In genomic region chr16:22162066-22162511, GRCm38 (mm10) we compare ENCODE assay signal across 8 mouse cellular contexts. TPM values are rescaled to one million over a fixed set of nuclear protein-coding genes. Genes with fewer than 3 reads are reported as not detected.
DNase-seq lines count a peak whose midpoint lies in the region; ATAC-seq and TF ChIP-seq lines count a peak whose summit lies in the region.

No protein-coding gene starts in this region.

- no peaks in the 10 kb centered on the region for H3K36me3 ChIP-seq in erythroblast, embryonic 14.5 days (ENCODE audit: control insufficient read depth)
- H3K36me3 ChIP-seq in heart, postnatal 0 days (replicated peaks; ENCODE audit: control insufficient read depth, insufficient read depth, low read length) = no peaks in the 10 kb centered on the region
- no peaks in the 10 kb centered on the region for H3K36me3 ChIP-seq in liver, embryonic 15.5 days (replicated peaks)

- H3K4me1 ChIP-seq in erythroblast, embryonic 14.5 days (ENCODE audit: control insufficient read depth) = no peaks in the 10 kb centered on the region; the same call in 1 of the 2 replicates
- H3K4me1 ChIP-seq in heart, postnatal 0 days (ENCODE audit: control insufficient read depth, insufficient read depth) = 0 out of 2 replicates have a peak, but pooled peaks cover 2% of the 10 kb centered on the region
- peaks cover 3% of the 10 kb centered on the region; the same call in 1 of the 2 replicates for H3K4me1 ChIP-seq in liver, embryonic 15.5 days (replicated peaks)

- peak overlapping the region; percentile 89 for H3K27ac ChIP-seq in heart, postnatal 0 days (ENCODE audit: low read depth)
- no peak overlapping the region for H3K27ac ChIP-seq in liver, embryonic 15.5 days (replicated peaks)

- H3K27me3 ChIP-seq in erythroblast, embryonic 14.5 days (ENCODE audit: control insufficient read depth) = peaks cover 75% of the 10 kb centered on the region
- H3K27me3 ChIP-seq in heart, postnatal 0 days (ENCODE audit: control insufficient read depth, insufficient read depth, low read length) = no peaks in the 10 kb centered on the region
- peaks cover 65% of the 10 kb centered on the region for H3K27me3 ChIP-seq in liver, embryonic 15.5 days

- peak overlapping the region; percentile 97 for H3K4me2 ChIP-seq in heart, postnatal 0 days (ENCODE audit: low read depth, low read length)
- peak overlapping the region; percentile 67 for H3K4me2 ChIP-seq in liver, embryonic 15.5 days

- H3K9ac ChIP-seq in heart, postnatal 0 days (replicated peaks; ENCODE audit: low read depth, low read length) = peak overlapping the region; percentile 91
- H3K9ac ChIP-seq in liver, embryonic 15.5 days = peak overlapping the region; percentile 48

- no peak for TF ChIP-seq EP300 in heart, postnatal 0 days (IDR thresholded peaks at IDR 0.05; ENCODE audit: low read depth)

- H3K9me3 ChIP-seq in erythroblast, embryonic 14.5 days (ENCODE audit: control insufficient read depth, low read length) = no peaks in the 10 kb centered on the region; the same call in 1 of the 2 replicates
- no peaks in the 10 kb centered on the region for H3K9me3 ChIP-seq in heart, postnatal 0 days (replicated peaks; ENCODE audit: control insufficient read depth, low read length)
- no peaks in the 10 kb centered on the region for H3K9me3 ChIP-seq in liver, embryonic 15.5 days (replicated peaks)

- no peak for ATAC-seq in erythroblast, adult 5-6 weeks (replicated peaks; ENCODE audit: low FRiP score, poor library complexity, severe bottlenecking)
- no peak; the same call in 1 of the 2 replicates for ATAC-seq in heart, postnatal 0 days (ENCODE audit: insufficient read depth, low read depth)
- no peak for ATAC-seq in liver, embryonic 15.5 days (ENCODE audit: insufficient read depth)

- no peak for TF ChIP-seq CTCF in heart, postnatal 0 days (IDR thresholded peaks at IDR 0.05; ENCODE audit: low read depth)

- peak; percentile 21 to 25 for DNase-seq in right cerebral cortex, postnatal 10 days (ENCODE audit: low spot score in 2 of 2)
- DNase-seq in right cerebral cortex, postnatal 14 days = no peak
- no peak for DNase-seq in heart, postnatal 0 days (ENCODE audit: low spot score)
- DNase-seq in urinary bladder, postnatal 25 days (ENCODE audit: low spot score) = peak; percentile 9
- no peak for DNase-seq in spleen, postnatal 10 days (ENCODE audit: low spot score in 2 of 2)

- H3K4me3 ChIP-seq in erythroblast, embryonic 14.5 days (replicated peaks) = peak overlapping the region; percentile 59
- H3K4me3 ChIP-seq in heart, postnatal 0 days (ENCODE audit: low read depth, low read length) = peak overlapping the region; percentile 90
- H3K4me3 ChIP-seq in liver, embryonic 15.5 days (replicated peaks) = peak overlapping the region; percentile 60

- under 1% methylated on average over 19 of the region's 19 CpGs for WGBS in heart, postnatal 0 days
- WGBS in liver, embryonic 15.5 days (ENCODE audit: insufficient replicate concordance) = under 1% methylated on average over 19 of the region's 19 CpGs

RNA-seq across cellular contexts. Expression of gene Igf2bp2, which starts 1.0 kb away (rescaled TPM):
- polyA plus RNA-seq in erythroblast, embryonic 14.5 days (2012) = 0.14 and 0.22 TPM in 2 replicates
- 0.19 and 0.84 TPM in 2 replicates for total RNA-seq in erythroblast, adult 5-6 weeks (2015; ENCODE audit: low replicate concordance)
- total RNA-seq in erythroblast, adult 5-6 weeks (2017; ENCODE audit: low replicate concordance) = 0.09 and 0.42 TPM in 2 replicates
- 26.3 and 48.1 TPM in 2 replicates for total RNA-seq in heart, postnatal 0 days (2014; rRNA removed; ENCODE audit: low replicate concordance)
- polyA plus RNA-seq in heart, postnatal 0 days (2015; fragmentation: Nextera tagmentation; extraction: Ambion mirVana) = 12.9 and 14.1 TPM in 2 replicates
- polyA plus RNA-seq in liver, embryonic 15.5 days (2015; fragmentation: Nextera tagmentation; extraction: Ambion mirVana) = 8.4 and 8.7 TPM in 2 replicates

Comparison
In these comparisons a context has a peak if more than half of its experiments do, and no peak if none do; other contexts are left out.
1. DNase-seq: peak in right cerebral cortex, postnatal 10 days (2 of 2) and urinary bladder, postnatal 25 days (single experiment); none in right cerebral cortex, postnatal 14 days (single experiment), heart, postnatal 0 days (single experiment) and spleen, postnatal 10 days (0 of 2).
2. Peak in every context shown above with its lines, with median percentiles within 50 percentile points of each other: H3K4me3 ChIP-seq.